Mouse (Mus musculus) cerebellum, adult 18-20 months (tissue): Measurements from ENCODE around the gene Pik3cd.

Source experiments
- DNase-seq, 2 experiments: peaks; one replicate each; pipeline ENCODE4 v3.0.0; 2021

The Pik3cd gene

DNA sequence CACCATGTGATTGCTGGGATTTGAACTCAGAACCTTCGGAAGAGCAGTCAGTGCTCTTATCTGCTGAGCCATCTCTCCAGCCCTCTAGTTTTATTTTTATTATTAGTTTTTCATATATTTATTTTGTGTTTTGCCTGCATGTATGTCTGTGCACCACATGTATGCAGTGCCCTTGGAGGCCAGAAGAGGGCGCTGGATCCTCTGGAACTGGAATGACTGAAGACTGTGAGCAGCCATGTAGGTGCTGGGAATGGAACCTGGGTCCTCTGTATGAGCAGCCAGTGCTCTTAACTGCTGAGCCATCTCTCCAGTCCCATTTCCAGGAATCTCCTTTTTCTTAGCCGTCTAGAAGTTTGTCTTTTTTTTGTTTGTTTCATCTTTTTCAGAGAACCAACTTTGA, 97.9 kb downstream of the Pik3cd start:
- no peak for DNase-seq

DNA sequence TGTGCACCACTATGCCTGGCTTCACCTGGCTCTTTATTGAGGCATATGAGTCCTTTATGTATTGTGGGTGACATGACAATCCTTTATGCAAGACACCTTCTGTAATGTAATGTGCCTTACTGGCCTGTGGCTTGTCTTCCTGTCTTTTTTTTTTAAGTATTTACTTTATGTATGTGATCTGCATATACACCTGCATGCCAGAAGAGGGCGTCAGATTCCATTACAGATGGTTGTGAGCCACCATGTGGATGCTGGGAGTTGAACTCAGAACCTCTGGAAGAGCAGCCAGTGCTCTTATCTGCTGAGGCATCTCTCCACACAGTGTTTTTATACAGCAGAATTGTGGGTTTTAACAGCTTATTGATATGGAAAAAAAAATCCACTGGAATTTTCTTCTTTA, 98.5 kb downstream of the Pik3cd start:
- DNase-seq: no peak

DNA sequence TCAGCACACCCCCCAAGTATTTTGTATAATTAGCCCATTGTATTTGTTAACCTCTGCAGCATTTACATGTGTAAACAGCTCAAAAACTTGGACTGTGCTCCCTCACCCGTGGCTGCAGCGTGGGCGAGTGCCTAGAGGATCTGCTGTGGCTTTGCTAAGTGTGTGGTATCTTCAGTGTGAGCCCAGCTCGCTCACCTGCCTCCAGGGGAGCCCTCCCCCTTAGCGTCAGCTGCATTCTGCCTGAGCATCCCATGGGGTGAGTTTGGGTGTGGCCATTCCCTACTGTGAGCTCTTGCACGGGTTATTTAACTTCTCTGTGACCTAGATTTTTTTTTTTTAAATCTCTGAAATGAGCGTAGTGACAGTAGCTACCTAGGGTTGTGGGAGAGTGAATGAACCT, 100.1 kb downstream of the Pik3cd start:
- peak in 1 of 2 experiments; percentile 33 for DNase-seq

DNA sequence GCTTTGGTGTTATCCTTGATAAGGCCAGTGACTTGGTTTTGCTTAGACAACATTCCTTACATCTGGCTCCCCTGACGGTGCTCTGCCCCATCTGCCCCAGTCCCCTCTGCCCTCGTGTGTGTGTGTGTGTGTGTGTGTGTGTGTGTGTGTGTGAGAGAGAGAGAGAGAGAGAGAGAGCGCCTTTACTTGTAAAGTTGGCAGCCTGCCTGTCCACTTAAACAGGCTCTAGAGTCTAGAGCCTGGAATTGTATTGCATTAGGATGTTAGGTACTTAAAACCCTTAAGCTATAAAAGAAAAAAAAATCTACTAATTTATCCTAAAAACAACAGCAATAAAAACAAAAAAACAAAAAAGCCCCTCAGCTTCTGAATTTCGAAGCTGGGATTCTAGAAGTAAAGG, 100.9 kb downstream of the Pik3cd start:
- DNase-seq: no peak

DNA sequence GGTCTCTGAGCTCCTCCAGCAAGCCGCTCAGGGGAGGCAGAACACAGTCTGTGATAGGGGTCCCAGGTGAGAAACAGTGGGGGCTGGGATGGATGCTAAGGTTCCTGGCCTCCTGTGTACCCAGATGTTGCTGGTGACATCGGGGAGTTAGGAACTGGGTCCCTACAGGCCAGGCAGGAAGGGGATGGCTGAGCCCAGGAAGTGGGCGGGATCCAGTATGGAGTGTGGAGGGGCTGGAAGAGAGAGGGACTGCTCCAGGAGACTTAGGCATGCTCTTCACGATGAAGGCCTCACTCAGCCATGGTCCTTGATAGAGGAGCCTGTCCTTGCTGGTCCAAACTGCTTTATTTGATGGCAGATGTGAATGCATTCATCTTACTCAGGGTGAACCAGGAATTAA, 102.2 kb downstream of the Pik3cd start:
- DNase-seq: no peak

DNA sequence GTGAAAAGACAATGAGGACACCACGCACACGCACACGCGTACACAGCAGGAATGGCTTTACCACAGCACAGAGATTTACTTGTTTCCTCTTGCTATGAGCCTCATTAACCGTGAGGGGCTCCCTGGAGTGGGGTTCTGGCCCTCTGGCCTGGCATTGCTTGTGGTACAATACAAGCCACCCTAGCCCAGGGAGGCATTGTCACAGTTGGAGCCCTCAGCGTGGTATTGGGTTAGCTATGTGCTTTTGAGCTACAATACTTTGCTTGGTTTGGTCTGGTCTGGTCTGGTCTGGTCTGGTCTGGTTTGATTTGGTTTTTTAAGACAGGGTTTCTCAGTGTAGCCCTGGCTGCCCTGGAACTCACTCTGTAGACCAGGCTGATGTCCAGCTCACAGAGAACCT, 102.8 kb downstream of the Pik3cd start:
- DNase-seq: no peak
